Mouse (Mus musculus): ENCODE measurements at regions not wholly inside any gene's neighbourhood (a gene's known extent, or its start where the extent isn't known, plus 50 kb on each side); places are given as distances from the start of the nearest gene placed in this dataset.

DNA sequence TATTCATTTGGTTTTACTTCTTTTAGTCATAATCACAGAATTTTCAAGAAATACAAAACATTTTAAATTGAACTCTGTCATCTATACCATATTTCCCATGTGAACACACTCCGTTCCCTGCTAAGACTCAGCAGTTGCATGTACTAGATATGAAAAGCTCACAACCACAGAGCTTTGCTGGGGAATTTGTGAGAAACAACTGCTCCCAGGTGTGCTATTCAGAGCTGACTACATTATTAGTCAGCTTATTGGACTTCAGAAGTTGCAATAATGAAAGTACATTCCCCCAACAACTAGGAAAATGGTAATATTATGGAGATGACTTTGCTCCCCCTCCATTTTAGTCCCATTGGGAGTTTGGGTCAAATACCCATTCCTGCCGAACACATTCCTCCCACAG lies 315.2 kb upstream of the Adgrl3 start:
- Histone ChIP-seq H3K9me3 (no peaks in the 10 kb centered on the region), H3K4me1 (replicated peaks) (no peaks in the 10 kb centered on the region), H3K27ac (no peak overlapping the region), H3K9ac (replicated peaks) (no peak overlapping the region), H3K36me3 (no peaks in the 10 kb centered on the region), H3K4me3 (replicated peaks) (no peak overlapping the region), H3K4me2 (replicated peaks) (no peak overlapping the region), H3K27me3 (no peaks in the 10 kb centered on the region)
- ATAC-seq, result no peak
- WGBS, result 66% methylated on average over 2 of the region's 2 CpGs

DNA sequence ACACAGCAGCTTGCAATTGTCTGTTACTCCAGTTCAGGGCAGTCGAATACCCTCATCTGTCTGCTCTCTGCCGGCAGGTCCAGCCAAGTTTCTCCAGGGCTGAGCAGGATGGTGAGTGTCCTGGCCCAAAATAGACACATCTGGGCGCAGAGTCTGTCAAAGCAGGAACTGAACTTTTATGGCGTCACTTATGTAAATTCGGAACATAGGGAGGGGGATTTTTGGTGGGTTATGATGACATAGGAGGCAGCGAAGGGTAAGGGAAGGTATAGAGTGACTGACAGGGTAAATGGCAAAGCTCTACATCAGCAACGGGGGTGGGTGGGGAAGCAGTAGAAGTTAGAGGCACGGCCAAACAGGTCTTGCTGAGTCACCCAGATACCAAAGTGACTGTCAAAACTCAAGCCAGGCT lies 313.3 kb upstream of the Adgrl3 start:
- no peaks in the 10 kb centered on the region for H3K9me3 ChIP-seq
- H3K27ac ChIP-seq, result no peak overlapping the region
- whole genome bisulfite sequencing, result 83% methylated on average over 8 of the region's 8 CpGs
- H3K36me3 ChIP-seq, result no peaks in the 10 kb centered on the region
- H3K4me2 ChIP-seq (replicated peaks), result no peak overlapping the region
- no peaks in the 10 kb centered on the region for H3K27me3 ChIP-seq
- no peak for ATAC-seq
- H3K9ac ChIP-seq (replicated peaks), result no peak overlapping the region
- no peaks in the 10 kb centered on the region for H3K4me1 ChIP-seq (replicated peaks)
- no peak overlapping the region for H3K4me3 ChIP-seq (replicated peaks)

Measured in midbrain, embryonic 13.5 days (tissue).